Mouse (Mus musculus) embryonic facial prominence, embryonic 10.5 days (tissue): ENCODE data around the gene Mrpl53. TPM values are rescaled to one million over a fixed set of nuclear protein-coding genes. Genes with fewer than 3 reads are reported as not detected.
"Not testable (repeated sequence)": the region's sequence is repeated elsewhere in the genome, so short reads cannot be mapped to it uniquely, and the experiment has no call there.

Experiments
- DNase-seq: peaks from one replicate; pipeline ENCODE4 v3.0.0-alpha.2; 2017; ENCODE audit warnings: low spot score
- H3K27ac ChIP-seq: fragments of 300-500 bp; sonication (generic); replicated peaks from 2 replicates; pipeline ENCODE4 v1.5.1; 2016; ENCODE audit warnings: mild to moderate bottlenecking
- H3K27me3 ChIP-seq: fragments of 300-500 bp; sonication (generic); replicated peaks from 2 replicates; pipeline ENCODE4 v1.6.1; 2016; ENCODE audit warnings: low read depth, mild to moderate bottlenecking; ENCODE audit not compliant: poor library complexity, severe bottlenecking
- H3K36me3 ChIP-seq: fragments of 300-500 bp; sonication (generic); replicated peaks from 2 replicates; pipeline ENCODE4 v1.6.1; 2016; ENCODE audit warnings: mild to moderate bottlenecking, moderate library complexity
- H3K4me1 ChIP-seq: fragments of 300-500 bp; sonication (generic); 2 replicates; pipeline ENCODE4 v1.6.1; 2016
- H3K4me3 ChIP-seq: fragments of 300-500 bp; sonication (generic); 2 replicates; pipeline ENCODE4 v1.5.1; 2016; ENCODE audit warnings: mild to moderate bottlenecking, moderate library complexity
- H3K9me3 ChIP-seq: fragments of 300-500 bp; sonication (generic); 2 replicates; pipeline ENCODE4 v1.6.1; 2016; ENCODE audit warnings: mild to moderate bottlenecking
- WGBS: fragments of 180-500 bp; shearing (Covaris S2); methylation state at CpG from one replicate; pipeline ENCODE4 v1.1.7; 2016; 5-methylcytosine and 5-hydroxymethylcytosine counted together
- microRNA counts: library from miRNA; unstranded; fragments of <30 nt; microRNA quantifications from one replicate; lab custom pipeline; 2017
- microRNA-seq: library from miRNA; unstranded; fragments of <30 nt; microRNA quantifications from one replicate; pipeline ENCODE4, GENCODE M21; 2017
- polyA plus RNA-seq: library from polyadenylated mRNA; unstranded; fragments of >200 nt; fragmentation: Nextera tagmentation; extraction: Ambion mirVana; gene quantifications from 2 replicates; pipeline ENCODE4 v1.2.1, GENCODE M21; 2016

Gene Mrpl53
- polyA plus RNA-seq, 1 experiment from 2014 or later = 145 TPM

DNA sequence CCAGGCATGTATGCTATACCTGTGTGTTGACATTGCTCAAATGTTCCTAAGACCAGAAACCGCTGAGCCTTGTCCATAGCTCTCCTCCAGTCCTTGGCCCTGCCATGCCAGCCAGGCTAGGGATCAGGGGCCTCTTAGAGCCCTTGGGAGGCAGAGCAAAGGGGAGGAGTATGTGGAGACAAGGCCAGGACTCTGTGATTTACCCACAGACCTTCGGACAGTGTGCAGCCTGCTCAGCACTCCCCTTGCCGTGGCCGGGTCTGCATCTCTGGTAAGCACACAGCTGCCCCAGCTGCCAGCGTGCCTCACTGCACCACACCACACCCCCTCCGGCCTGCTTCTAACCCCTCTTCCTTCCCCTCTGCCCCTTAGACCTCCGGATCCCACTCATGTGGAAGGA, 38.4 kb downstream of the Mrpl53 start:
- peaks cover 6% of the 10 kb centered on the region; the same call in 1 of the 2 replicates for H3K27me3 ChIP-seq
- no peaks in the 10 kb centered on the region for H3K9me3 ChIP-seq
- H3K27ac ChIP-seq = 0 out of 2 replicates have a peak overlapping the region, but pooled peaks have one; percentile 4
- H3K36me3 ChIP-seq = peaks cover 67% of the 10 kb centered on the region
- peaks cover 45% of the 10 kb centered on the region for H3K4me1 ChIP-seq
- no peak overlapping the region for H3K4me3 ChIP-seq
- WGBS = 65% methylated on average over 7 of the region's 7 CpGs
- no peak for DNase-seq

DNA sequence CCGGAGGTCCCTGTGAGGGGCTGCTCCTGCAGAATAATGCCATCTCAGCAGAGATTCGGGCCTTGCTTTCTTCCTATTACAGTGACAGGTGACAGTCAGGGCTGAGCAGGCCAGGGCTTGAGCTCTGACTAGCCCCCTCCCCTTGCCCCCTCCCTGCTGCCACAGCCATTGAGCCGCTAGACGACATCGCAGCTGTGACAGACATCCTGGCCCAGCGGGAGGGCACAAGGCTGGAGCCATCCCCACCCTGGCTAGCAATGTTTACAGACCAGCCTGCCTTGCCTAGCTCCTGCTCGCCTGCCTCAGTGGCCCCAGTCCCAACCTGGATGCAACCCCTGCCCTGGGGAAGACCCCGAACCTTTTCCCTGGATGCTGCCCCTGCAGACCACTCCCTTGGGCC, 42.9 kb downstream of the Mrpl53 start:
- H3K27me3 ChIP-seq = 0 out of 2 replicates have a peak, but pooled peaks cover 15% of the 10 kb centered on the region
- 31% methylated on average over 8 of the region's 8 CpGs for WGBS
- DNase-seq = no peak
- H3K27ac ChIP-seq = no peak overlapping the region
- H3K36me3 ChIP-seq = peaks cover 70% of the 10 kb centered on the region
- peaks cover 46% of the 10 kb centered on the region for H3K4me1 ChIP-seq
- H3K9me3 ChIP-seq = no peaks in the 10 kb centered on the region
- H3K4me3 ChIP-seq = no peak overlapping the region

DNA sequence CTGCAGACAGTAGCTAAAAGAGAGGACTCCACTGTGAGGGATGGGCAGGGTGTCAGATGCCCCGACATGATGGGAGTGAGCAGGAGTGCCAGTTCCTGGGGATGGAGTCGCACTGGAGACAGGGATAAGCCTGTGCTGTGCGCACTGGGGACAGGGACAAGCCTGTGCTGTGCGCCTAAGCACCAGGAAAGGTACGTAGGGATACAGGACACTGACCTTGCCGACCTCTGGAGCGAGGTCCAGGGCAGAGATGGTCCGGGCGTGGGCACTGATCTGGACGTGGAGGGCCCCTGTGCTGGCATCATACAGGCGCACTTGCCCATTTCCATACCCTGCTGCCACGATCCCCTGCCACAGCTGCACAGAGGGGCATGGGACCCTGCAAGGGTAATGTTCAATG, 44.2 kb downstream of the Mrpl53 start:
- DNase-seq = no peak
- peaks cover 57% of the 10 kb centered on the region for H3K36me3 ChIP-seq
- H3K27ac ChIP-seq = no peak overlapping the region
- H3K4me1 ChIP-seq = peaks cover 41% of the 10 kb centered on the region
- WGBS = 84% methylated on average over 12 of the region's 12 CpGs
- H3K27me3 ChIP-seq = 0 out of 2 replicates have a peak, but pooled peaks cover 15% of the 10 kb centered on the region
- no peaks in the 10 kb centered on the region for H3K9me3 ChIP-seq
- H3K4me3 ChIP-seq = no peak overlapping the region

DNA sequence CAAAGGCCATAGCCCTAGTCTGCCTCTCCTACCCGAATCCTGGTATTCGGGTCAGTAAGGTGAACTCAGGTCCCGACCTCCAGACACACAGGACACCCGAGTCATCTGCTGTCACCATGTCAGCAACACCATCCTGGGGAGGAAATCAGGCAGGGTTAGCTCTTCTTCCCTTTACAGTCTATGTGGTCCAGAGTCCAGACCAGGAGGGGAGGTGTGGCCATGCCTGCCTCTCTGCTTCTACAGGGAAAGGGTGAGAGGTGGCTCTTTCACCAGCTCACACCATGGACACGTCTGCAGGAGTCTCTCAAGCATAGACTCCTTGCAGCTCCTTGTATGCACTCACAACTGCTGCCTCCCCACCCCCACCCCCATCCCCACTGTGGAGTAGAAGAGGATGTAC, 44.6 kb downstream of the Mrpl53 start:
- 0 out of 2 replicates have a peak, but pooled peaks cover 15% of the 10 kb centered on the region for H3K27me3 ChIP-seq
- peaks cover 41% of the 10 kb centered on the region for H3K4me1 ChIP-seq
- peaks cover 52% of the 10 kb centered on the region for H3K36me3 ChIP-seq
- H3K9me3 ChIP-seq = no peaks in the 10 kb centered on the region
- WGBS = 63% methylated on average over 5 of the region's 5 CpGs
- no peak overlapping the region for H3K4me3 ChIP-seq
- no peak overlapping the region for H3K27ac ChIP-seq
- no peak for DNase-seq

DNA sequence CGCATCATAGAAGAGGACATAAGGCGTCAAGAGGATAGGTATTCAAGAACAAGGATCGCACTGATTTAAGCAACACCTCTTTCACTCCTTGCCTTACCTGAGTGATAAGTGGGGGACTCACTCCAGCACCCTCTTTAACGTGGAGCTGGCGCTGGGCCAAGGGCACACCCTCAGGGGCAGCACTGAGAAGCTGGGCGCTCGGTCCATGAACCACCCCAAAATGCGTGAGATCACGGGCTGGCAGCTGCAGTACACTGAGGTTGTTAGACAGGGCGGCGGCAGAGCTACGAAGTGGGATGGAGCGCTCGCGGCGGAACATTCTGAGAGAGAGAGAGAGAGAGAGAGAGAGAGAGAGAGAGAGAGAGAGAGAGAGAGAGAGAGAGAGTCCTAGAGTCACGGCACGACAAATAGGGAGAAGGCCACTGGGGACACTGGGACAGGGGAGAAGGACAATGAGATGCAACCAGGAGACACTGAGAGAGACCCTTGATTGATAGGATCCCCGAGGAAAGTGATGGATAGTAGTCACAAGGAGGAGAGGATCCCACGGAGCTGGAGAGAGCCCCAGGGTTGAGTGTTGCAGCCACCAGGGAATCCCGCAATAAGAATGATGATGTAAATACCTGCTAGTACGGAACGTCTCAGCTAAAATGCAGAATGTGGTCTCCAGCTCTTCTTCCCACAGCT, 46.9 kb downstream of the Mrpl53 start:
- H3K27ac ChIP-seq = peak overlapping the region; percentile 80
- peak; percentile 38 for DNase-seq
- H3K9me3 ChIP-seq = no peaks in the 10 kb centered on the region
- peaks cover 38% of the 10 kb centered on the region for H3K4me1 ChIP-seq
- peak overlapping the region; percentile 73 for H3K4me3 ChIP-seq
- 11% methylated on average over 23 of the region's 23 CpGs for WGBS
- peaks cover 30% of the 10 kb centered on the region for H3K36me3 ChIP-seq
- H3K27me3 ChIP-seq = peaks cover 26% of the 10 kb centered on the region

DNA sequence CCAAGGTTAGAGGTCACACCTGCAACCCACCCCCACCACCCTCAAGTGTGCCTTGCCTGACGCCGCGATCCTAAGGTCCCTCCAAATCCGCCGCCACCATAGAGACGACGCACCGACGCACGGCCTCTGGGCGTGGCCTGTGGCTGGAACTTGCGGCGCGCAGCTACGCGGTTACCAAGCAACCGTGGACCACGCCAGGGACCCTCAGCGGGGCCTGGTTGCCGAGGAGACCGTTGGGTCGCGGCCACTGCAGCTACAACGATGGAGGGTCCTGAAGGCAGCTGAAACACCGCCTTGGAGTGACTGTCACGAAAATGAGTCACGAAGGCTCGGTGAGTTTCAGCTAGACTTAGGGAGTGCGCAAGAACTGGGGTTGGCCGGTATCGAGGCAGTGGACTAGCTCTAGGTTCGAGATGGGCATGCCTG, 47.4 kb downstream of the Mrpl53 start, which contains the start of the genes Wdr54 and 1700003E16Rik:
Gene Wdr54 (minus strand): TSS at position 139 of the 426 bp plus-strand sequence.
Gene 1700003E16Rik (plus strand): TSS at position 146 of the 426 bp plus-strand sequence.
- H3K4me3 ChIP-seq = peak within 1 kb of the TSS; percentile 73
- peak; percentile 92 for DNase-seq
- peaks cover 24% of the 10 kb centered on the region for H3K36me3 ChIP-seq
- no peaks in the 10 kb centered on the region for H3K9me3 ChIP-seq
- peak within 1 kb of the TSS; percentile 80 for H3K27ac ChIP-seq
- H3K27me3 ChIP-seq = peaks cover 32% of the 10 kb centered on the region
- H3K4me1 ChIP-seq = peaks cover 35% of the 10 kb centered on the region
- 2% methylated on average over 32 of the region's 32 CpGs for WGBS

DNA sequence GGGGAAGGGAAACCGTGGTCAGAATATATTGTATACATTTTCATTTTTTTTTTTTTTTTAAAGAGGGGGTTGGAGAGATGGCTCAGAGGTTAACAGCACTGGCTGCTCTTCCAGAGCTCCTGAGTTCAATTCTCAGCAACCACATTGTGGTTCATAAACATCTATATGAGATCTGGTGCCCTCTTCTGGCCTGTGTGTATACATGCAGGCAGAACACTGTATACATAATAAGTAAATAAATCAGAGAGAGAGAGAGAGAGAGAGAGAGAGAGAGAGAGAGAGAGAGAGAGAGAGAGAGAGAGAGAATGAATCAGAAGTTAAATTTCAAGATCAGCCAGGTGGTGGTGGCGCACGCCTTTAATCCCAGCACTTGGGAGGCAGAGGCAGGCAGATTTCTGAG, 50.6 kb downstream of the Mrpl53 start:
- H3K9me3 ChIP-seq, H3K4me3 ChIP-seq, H3K27ac ChIP-seq, H3K36me3 ChIP-seq: not testable (repeated sequence)
- 33% methylated on average over 3 of the region's 3 CpGs for WGBS
- Histone ChIP-seq H3K4me1 (peaks cover 41% of the 10 kb centered on the region), H3K27me3 (peaks cover 46% of the 10 kb centered on the region)
- peak; percentile 52 for DNase-seq

MicroRNA genes within 50 kb of the gene (microRNA counts, 519-probe panel; counts per million panel counts)
- 188 counts per million, percentile 57 among the panel's probes with 10 or more counts for microRNA mmu-miR-3470a+mmu-miR-3470b (lab: Ali Mortazavi, UCI)

Small RNAs within 50 kb of the gene (microRNA-seq; reads per million reads assigned to microRNA genes)
- not detected for gene Mir3470a

Other genes starting within 250 kb of the Mrpl53 start
- gene Sema4f, start 169.3 kb upstream of the Mrpl53 start, polyA plus RNA-seq = 1.4 and 2.1 TPM in 2 replicates
- 0.31 and 0.56 TPM in 2 replicates for gene M1ap, start 162.1 kb upstream of the Mrpl53 start, polyA plus RNA-seq
- gene Dok1, start 75.6 kb upstream of the Mrpl53 start, polyA plus RNA-seq = 11.1 and 12.2 TPM in 2 replicates
- 11.4 and 11.6 TPM in 2 replicates for gene Loxl3, start 74.9 kb upstream of the Mrpl53 start, polyA plus RNA-seq
- 148 and 172 TPM in 2 replicates for gene Aup1, start 54.5 kb upstream of the Mrpl53 start, polyA plus RNA-seq
- gene Htra2, start 53.8 kb upstream of the Mrpl53 start, polyA plus RNA-seq = 83.5 and 90.0 TPM in 2 replicates
- gene Dqx1, start 51.2 kb upstream of the Mrpl53 start, polyA plus RNA-seq = 1.8 and 2.8 TPM in 2 replicates
- gene Tlx2, start 38.7 kb upstream of the Mrpl53 start, polyA plus RNA-seq = 8.4 and 10.4 TPM in 2 replicates
- gene Pcgf1, start 31.2 kb upstream of the Mrpl53 start, polyA plus RNA-seq = 45.7 and 49.5 TPM in 2 replicates
- 0.45 and 0.59 TPM in 2 replicates for gene Lbx2, start 22.7 kb upstream of the Mrpl53 start, polyA plus RNA-seq
- gene Ccdc142, start 7.4 kb upstream of the Mrpl53 start, polyA plus RNA-seq = 2.4 and 2.8 TPM in 2 replicates
- 1.8 and 2.1 TPM in 2 replicates for gene Gm42688, start 7.4 kb upstream of the Mrpl53 start, polyA plus RNA-seq
- gene Mogs, start 6.5 kb downstream of the Mrpl53 start, polyA plus RNA-seq = 41.0 and 44.1 TPM in 2 replicates
- 147 and 172 TPM in 2 replicates for gene Wbp1, start 12.5 kb downstream of the Mrpl53 start, polyA plus RNA-seq
- 18.6 and 20.2 TPM in 2 replicates for gene Ino80b, start 16.4 kb downstream of the Mrpl53 start, polyA plus RNA-seq
- gene Rtkn, start 26.4 kb downstream of the Mrpl53 start, polyA plus RNA-seq = 38.2 and 39.0 TPM in 2 replicates
- gene Wdr54, start 47.4 kb downstream of the Mrpl53 start, polyA plus RNA-seq = 10.2 and 11.2 TPM in 2 replicates
- gene 1700003E16Rik, start 47.4 kb downstream of the Mrpl53 start, polyA plus RNA-seq = 1.3 and 2.1 TPM in 2 replicates
- 112 and 116 TPM in 2 replicates for gene Dctn1, start 56.9 kb downstream of the Mrpl53 start, polyA plus RNA-seq
- gene Slc4a5, start 110.8 kb downstream of the Mrpl53 start, polyA plus RNA-seq = 0.70 and 0.97 TPM in 2 replicates
- 62.6 and 71.5 TPM in 2 replicates for gene Mthfd2, start 216.9 kb downstream of the Mrpl53 start, polyA plus RNA-seq
- gene Mob1a, start 217.0 kb downstream of the Mrpl53 start, polyA plus RNA-seq = 60.2 and 62.4 TPM in 2 replicates
- 149 and 153 TPM in 2 replicates for gene Bola3, start 240.1 kb downstream of the Mrpl53 start, polyA plus RNA-seq